Mouse (Mus musculus) MEL (cell line): ENCODE data around the gene Plcb1. TPM values are rescaled to one million over a fixed set of nuclear protein-coding genes. Genes with fewer than 3 reads are reported as not detected.

ENCODE experiments used
- DNase-seq: peaks from one replicate; pipeline ENCODE4 v3.0.0; 2011; ENCODE audit warnings: low read depth, low spot score
- H3K27ac ChIP-seq: 2 replicates; pipeline ENCODE4 v1.5.1; 2012; ENCODE audit warnings: low read depth, mild to moderate bottlenecking, control low read depth, low read length, moderate library complexity; ENCODE audit not compliant: control insufficient read depth
- H3K27me3 ChIP-seq, 2 experiments: fragments of 150-350 bp in 1 of 2; sonication (generic) in 1 of 2; 2 replicates each; pipeline ENCODE4 v1.6.1; 2012; ENCODE audit warnings: low read length in 2 of 2, mild to moderate bottlenecking in 2 of 2, improper control_type of control experiment in 1 of 2, moderate library complexity in 1 of 2; ENCODE audit not compliant: insufficient read depth in 2 of 2, control insufficient read depth in 1 of 2
- H3K36me3 ChIP-seq, 2 experiments: 2 replicates each; pipeline ENCODE4 v1.6.1; 2012 to 2014; ENCODE audit warnings: low read length in 2 of 2, improper control_type of control experiment in 1 of 2, inconsistent platforms in 1 of 2, mild to moderate bottlenecking in 1 of 2; ENCODE audit not compliant: insufficient read depth in 2 of 2, control insufficient read depth in 1 of 2
- H3K4me1 ChIP-seq, 2 experiments: fragments of 150-350 bp in 1 of 2; sonication (generic) in 1 of 2; 2 replicates each; pipeline ENCODE4 v1.6.1; 2012; ENCODE audit warnings: low read length in 2 of 2, improper control_type of control experiment in 1 of 2, mild to moderate bottlenecking in 1 of 2; ENCODE audit not compliant: insufficient read depth in 2 of 2, control insufficient read depth in 1 of 2
- H3K4me3 ChIP-seq, 2 experiments: fragments of 150-350 bp in 1 of 2; sonication (generic) in 1 of 2; 2 replicates each; pipeline ENCODE4 v1.5.1; 2012; ENCODE audit warnings: low read depth in 2 of 2, low read length in 2 of 2, mild to moderate bottlenecking in 2 of 2, moderate library complexity in 2 of 2, control low read depth in 1 of 2, improper control_type of control experiment in 1 of 2; ENCODE audit not compliant: control insufficient read depth in 1 of 2, insufficient read depth in 1 of 2
- H3K79me2 ChIP-seq: 2 replicates; pipeline ENCODE4 v1.6.1; 2012; ENCODE audit warnings: mild to moderate bottlenecking, low read length, moderate library complexity; ENCODE audit not compliant: control insufficient read depth, poor library complexity, insufficient read depth
- H3K9ac ChIP-seq: 2 replicates; pipeline ENCODE4 v1.6.1; 2012; ENCODE audit warnings: low read depth, mild to moderate bottlenecking, control low read depth, low read length, moderate library complexity; ENCODE audit not compliant: control insufficient read depth, poor library complexity, severe bottlenecking
- H3K9me3 ChIP-seq: fragments of 150-350 bp; sonication (generic); replicated peaks from 2 replicates; pipeline ENCODE4 v1.6.1; 2012; ENCODE audit warnings: mild to moderate bottlenecking, low read length, improper control_type of control experiment, moderate library complexity; ENCODE audit not compliant: insufficient read depth
- BHLHE40 ChIP-seq: IDR thresholded peaks from 2 replicates; pipeline ENCODE4 v1.6.1; 2012; ENCODE audit warnings: low read depth, mild to moderate bottlenecking, inconsistent platforms, low read length, improper control_type of control experiment, borderline replicate concordance
- CHD1 ChIP-seq: IDR thresholded peaks from 2 replicates; pipeline ENCODE4 v1.6.1; 2012; ENCODE audit warnings: low read depth, mild to moderate bottlenecking, inconsistent platforms, low read length, improper control_type of control experiment
- CTCF ChIP-seq, 3 experiments: IDR thresholded peaks in 2 of 3; conservative IDR thresholded peaks in 1 of 3; 2 replicates each; pipeline ENCODE4 v1.5.1; 2011 to 2012; ENCODE audit warnings: low read length in 3 of 3, low read depth in 2 of 3, mild to moderate bottlenecking in 2 of 3, improper control_type of control experiment in 1 of 3, inconsistent platforms in 1 of 3, mixed read lengths in 1 of 3, moderate library complexity in 1 of 3; ENCODE audit not compliant: control insufficient read depth in 1 of 3, insufficient read depth in 1 of 3, poor library complexity in 1 of 3, severe bottlenecking in 1 of 3
- E2F4 ChIP-seq: IDR thresholded peaks from 2 replicates; pipeline ENCODE4 v1.6.1; 2011; ENCODE audit warnings: low read depth, low read length, improper control_type of control experiment, borderline replicate concordance
- ETS1 ChIP-seq: IDR thresholded peaks from 2 replicates; pipeline ENCODE4 v1.6.1; 2012; ENCODE audit warnings: low read depth, mild to moderate bottlenecking, inconsistent platforms, low read length, improper control_type of control experiment, moderate library complexity
- GABPA ChIP-seq: IDR thresholded peaks from 2 replicates; pipeline ENCODE4 v1.6.1; 2012; ENCODE audit warnings: low read depth, mild to moderate bottlenecking, inconsistent platforms, low read length, improper control_type of control experiment, moderate library complexity
- GATA1 ChIP-seq: IDR thresholded peaks from 2 replicates; pipeline ENCODE4 v1.6.1; 2011; ENCODE audit warnings: low read depth, low read length, improper control_type of control experiment
- JUND ChIP-seq: IDR thresholded peaks from 2 replicates; pipeline ENCODE4 v1.6.1; 2011; ENCODE audit warnings: low read depth, mild to moderate bottlenecking, improper control_type of control experiment, low read length
- KAT2A ChIP-seq: conservative IDR thresholded peaks from 2 replicates; pipeline ENCODE4 v1.6.1; 2012; ENCODE audit warnings: low read depth, low read length, improper control_type of control experiment, inconsistent platforms
- MAFK ChIP-seq: IDR thresholded peaks from 2 replicates; pipeline ENCODE4 v1.6.1; 2011; ENCODE audit warnings: low read depth, mild to moderate bottlenecking, low read length, improper control_type of control experiment, borderline replicate concordance
- MAX ChIP-seq: IDR thresholded peaks from 2 replicates; pipeline ENCODE4 v1.6.1; 2011; ENCODE audit warnings: low read length, improper control_type of control experiment
- MAZ ChIP-seq: IDR thresholded peaks from 2 replicates; pipeline ENCODE4 v1.6.1; 2012; ENCODE audit warnings: low read depth, mild to moderate bottlenecking, inconsistent platforms, low read length, improper control_type of control experiment
- MXI1 ChIP-seq: IDR thresholded peaks from 2 replicates; pipeline ENCODE4 v1.6.1; 2011; ENCODE audit warnings: mild to moderate bottlenecking, low read depth, low read length, improper control_type of control experiment
- NRF1 ChIP-seq: IDR thresholded peaks from 2 replicates; pipeline ENCODE4 v1.6.1; 2014; ENCODE audit warnings: low read depth, mild to moderate bottlenecking, inconsistent platforms, low read length, improper control_type of control experiment, moderate library complexity; ENCODE audit not compliant: poor library complexity, insufficient read depth, severe bottlenecking
- POLR2A ChIP-seq, 2 experiments: IDR thresholded peaks; 2 replicates each; pipeline ENCODE4 v1.6.1; 2011 to 2012; ENCODE audit warnings: low read length in 2 of 2, mild to moderate bottlenecking in 2 of 2, control low read depth in 1 of 2, improper control_type of control experiment in 1 of 2, low read depth in 1 of 2, moderate library complexity in 1 of 2; ENCODE audit not compliant: control insufficient read depth in 1 of 2, insufficient read depth in 1 of 2, poor library complexity in 1 of 2
- POLR2AphosphoS2 ChIP-seq: IDR thresholded peaks from 2 replicates; pipeline ENCODE4 v1.6.1; 2011; ENCODE audit warnings: low read length, improper control_type of control experiment
- RAD21 ChIP-seq: IDR thresholded peaks from 2 replicates; pipeline ENCODE4 v1.6.1; 2011; ENCODE audit warnings: mild to moderate bottlenecking, low read depth, low read length, improper control_type of control experiment
- RCOR1 ChIP-seq: IDR thresholded peaks from 2 replicates; pipeline ENCODE4 v1.6.1; 2012; ENCODE audit warnings: low read depth, mild to moderate bottlenecking, inconsistent platforms, low read length, improper control_type of control experiment
- SIN3A ChIP-seq: IDR thresholded peaks from 2 replicates; pipeline ENCODE4 v1.6.1; 2012; ENCODE audit warnings: low read length, improper control_type of control experiment, inconsistent platforms
- SMC3 ChIP-seq: IDR thresholded peaks from 2 replicates; pipeline ENCODE4 v1.6.1; 2011; ENCODE audit warnings: low read depth, low read length, improper control_type of control experiment
- TBP ChIP-seq: IDR thresholded peaks from 2 replicates; pipeline ENCODE4 v1.8.0; 2011; ENCODE audit warnings: low read depth, low read length, improper control_type of control experiment
- TCF12 ChIP-seq: IDR thresholded peaks from 2 replicates; pipeline ENCODE4 v1.6.1; 2014; ENCODE audit warnings: low read depth, mild to moderate bottlenecking, inconsistent platforms, low read length, improper control_type of control experiment, moderate library complexity
- USF1 ChIP-seq: IDR thresholded peaks from 2 replicates; pipeline ENCODE4 v1.6.1; 2014; ENCODE audit warnings: low read depth, mild to moderate bottlenecking, inconsistent platforms, low read length, improper control_type of control experiment, moderate library complexity
- USF2 ChIP-seq, 2 experiments: IDR thresholded peaks; 2 replicates each; pipeline ENCODE4 v1.6.1; 2011 to 2012; ENCODE audit warnings: improper control_type of control experiment in 2 of 2, low read length in 2 of 2, borderline replicate concordance in 1 of 2, inconsistent platforms in 1 of 2, low read depth in 1 of 2, mild to moderate bottlenecking in 1 of 2; ENCODE audit not compliant: insufficient read depth in 1 of 2
- ZC3H11A ChIP-seq: IDR thresholded peaks from 2 replicates; pipeline ENCODE4 v1.6.1; 2012; ENCODE audit warnings: low read depth, mild to moderate bottlenecking, inconsistent platforms, low read length, improper control_type of control experiment
- ZKSCAN1 ChIP-seq: IDR thresholded peaks from 2 replicates; pipeline ENCODE4 v1.6.1; 2012; ENCODE audit warnings: low read depth, mild to moderate bottlenecking, inconsistent platforms, low read length, improper control_type of control experiment, moderate library complexity
- ZMIZ1 ChIP-seq: IDR thresholded peaks from 2 replicates; pipeline ENCODE4 v1.6.1; 2012; ENCODE audit warnings: low read depth, mild to moderate bottlenecking, inconsistent platforms, low read length, improper control_type of control experiment, moderate library complexity
- polyA plus RNA-seq, 2 experiments: library from polyadenylated mRNA; stranded (reverse) in 1 of 2; unstranded in 1 of 2; fragments of >175 nt in 1 of 2; fragments of >200 nt in 1 of 2; gene quantifications; 2 replicates each; pipeline versions ENCODE4 v1.2.1 to v1.2.4; 2012; ENCODE audit warnings: low replicate concordance in 2 of 2, low read depth in 1 of 2; ENCODE audit not compliant: insufficient read length in 2 of 2, insufficient read depth in 1 of 2, missing spikeins in 1 of 2
- total RNA-seq: library from RNA; depleted of rRNA; stranded (reverse); fragments of 300-350 nt; gene quantifications from 2 replicates; pipeline ENCODE4 v1.2.3, GENCODE M21; 2012

Gene Plcb1
- total and polyA plus RNA-seq, 3 experiments = not detected

DNA sequence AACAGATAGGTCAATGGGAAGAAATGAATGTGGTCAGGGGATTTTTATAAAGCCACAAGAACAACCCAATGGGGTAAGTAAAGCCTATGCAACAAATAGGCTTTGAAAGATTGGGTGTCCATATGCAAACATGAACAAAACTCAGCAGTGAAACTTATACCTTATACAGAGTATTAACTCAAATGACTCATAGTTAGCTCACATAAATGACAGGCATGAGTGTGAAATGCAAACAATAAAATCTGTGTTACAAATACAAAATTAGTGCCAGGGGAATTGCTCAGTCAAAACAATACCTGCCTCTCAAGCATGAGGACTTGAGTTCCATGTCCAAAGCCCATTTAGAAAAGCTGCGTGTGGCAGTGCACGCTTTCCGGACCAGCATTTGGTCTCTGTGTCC lies 182.5 kb downstream of the Plcb1 start:
- Histone ChIP-seq H3K27ac (no peak overlapping the region), H3K9ac (no peak overlapping the region), H3K9me3 (no peaks in the 10 kb centered on the region), H3K79me2 (no peaks in the 10 kb centered on the region), H3K4me1 (no peaks in the 10 kb centered on the region), H3K4me3 (no peak overlapping the region), H3K36me3 (no peaks in the 10 kb centered on the region), H3K27me3 (no peaks in the 10 kb centered on the region)
- TF ChIP-seq CTCF (IDR thresholded peaks at IDR 0.05 in 2 of 3, conservative IDR thresholded peaks at IDR 0.05 in 1 of 3; ENCODE audit: control insufficient read depth in 1 of 3, insufficient read depth in 1 of 3, low read depth in 2 of 3, low read length in 3 of 3, poor library complexity in 1 of 3, severe bottlenecking in 1 of 3) = no peak
- TF ChIP-seq KAT2A = no peak
- no peak for TF ChIP-seq GATA1
- TF ChIP-seq SIN3A = no peak
- no peak for TF ChIP-seq CHD1
- no peak for TF ChIP-seq BHLHE40
- no peak for TF ChIP-seq MAFK
- no peak for TF ChIP-seq POLR2A (IDR thresholded peaks at IDR 0.05; ENCODE audit: control insufficient read depth in 1 of 2, insufficient read depth in 1 of 2, low read depth in 1 of 2, low read length in 2 of 2, poor library complexity in 1 of 2)
- TF ChIP-seq NRF1 = no peak
- no peak for TF ChIP-seq SMC3
- no peak for TF ChIP-seq MXI1
- no peak for TF ChIP-seq MAZ
- no peak for TF ChIP-seq TBP
- no peak for DNase-seq

GRCm38 (mm10) chr2:134972376-134972775 lies 186.5 kb downstream of the Plcb1 start:
- H3K9ac ChIP-seq = no peak overlapping the region
- no peaks in the 10 kb centered on the region for H3K4me1 ChIP-seq
- H3K4me3 ChIP-seq = no peak overlapping the region
- H3K36me3 ChIP-seq = no peaks in the 10 kb centered on the region
- no peaks in the 10 kb centered on the region for H3K9me3 ChIP-seq
- no peaks in the 10 kb centered on the region for H3K79me2 ChIP-seq
- no peak for DNase-seq
- TF ChIP-seq BHLHE40 (no peak), ETS1 (no peak), KAT2A (no peak), USF2 (IDR thresholded peaks at IDR 0.05; ENCODE audit: borderline replicate concordance in 1 of 2, insufficient read depth in 1 of 2, low read depth in 1 of 2, low read length in 2 of 2) (no peak), ZKSCAN1 (no peak), GABPA (no peak), TCF12 (no peak), MXI1 (no peak), MAX (no peak), RAD21 (no peak), TBP (no peak), ZMIZ1 (no peak), SIN3A (no peak), RCOR1 (no peak), ZC3H11A (no peak), GATA1 (no peak), JUND (no peak), USF1 (no peak), E2F4 (no peak), POLR2AphosphoS2 (no peak)
- no peaks in the 10 kb centered on the region for H3K27me3 ChIP-seq
- H3K27ac ChIP-seq = no peak overlapping the region
